Mouse (Mus musculus): ENCODE results near the gene Malsu1. TPM values are rescaled to one million over a fixed set of nuclear protein-coding genes. Genes with fewer than 3 reads are reported as not detected.

Malsu1 gene
- polyA plus RNA-seq, 1 experiment, result 9.9 TPM

DNA sequence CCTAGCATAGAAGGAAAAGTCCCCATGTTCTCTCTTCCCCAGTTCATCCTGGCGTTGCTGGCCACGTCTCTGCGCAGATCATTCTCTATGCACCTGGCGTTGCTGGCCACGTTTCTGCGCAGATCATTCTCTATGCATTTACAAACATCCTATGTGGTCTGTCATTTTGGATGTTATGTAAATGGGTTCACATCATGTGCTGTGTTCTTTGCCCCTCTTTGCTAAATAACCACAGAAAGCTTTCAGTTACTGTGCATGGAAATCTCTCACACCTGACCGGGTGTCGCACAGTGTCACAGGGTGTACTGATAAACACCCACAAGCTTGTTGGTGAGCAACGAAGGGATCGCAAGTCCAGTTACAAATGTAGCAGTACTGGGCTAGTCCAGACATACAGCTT lies 25.2 kb upstream of the Malsu1 start:
- no peak overlapping the region for H3K27ac ChIP-seq (ENCODE audit: insufficient read depth, low read length)
- H3K36me3 ChIP-seq (ENCODE audit: control insufficient read depth, insufficient read depth, low read length), result no peaks in the 10 kb centered on the region
- H3K4me3 ChIP-seq (ENCODE audit: extremely low read depth, insufficient read depth, insufficient read length), result no peak overlapping the region
- DNase-seq (ENCODE audit: low read depth in 1 of 2, low spot score in 2 of 2), result no peak
- no peaks in the 10 kb centered on the region for H3K4me1 ChIP-seq (ENCODE audit: control insufficient read depth, insufficient read depth, insufficient read length)
- no peak for TF ChIP-seq CTCF (IDR thresholded peaks at IDR 0.05; ENCODE audit: extremely low read depth, insufficient read depth, insufficient read length, insufficient replicate concordance)
- WGBS, result 86% methylated on average over 10 of the region's 10 CpGs
- no peaks in the 10 kb centered on the region for H3K27me3 ChIP-seq (ENCODE audit: control insufficient read depth, insufficient read depth, low read length)

DNA sequence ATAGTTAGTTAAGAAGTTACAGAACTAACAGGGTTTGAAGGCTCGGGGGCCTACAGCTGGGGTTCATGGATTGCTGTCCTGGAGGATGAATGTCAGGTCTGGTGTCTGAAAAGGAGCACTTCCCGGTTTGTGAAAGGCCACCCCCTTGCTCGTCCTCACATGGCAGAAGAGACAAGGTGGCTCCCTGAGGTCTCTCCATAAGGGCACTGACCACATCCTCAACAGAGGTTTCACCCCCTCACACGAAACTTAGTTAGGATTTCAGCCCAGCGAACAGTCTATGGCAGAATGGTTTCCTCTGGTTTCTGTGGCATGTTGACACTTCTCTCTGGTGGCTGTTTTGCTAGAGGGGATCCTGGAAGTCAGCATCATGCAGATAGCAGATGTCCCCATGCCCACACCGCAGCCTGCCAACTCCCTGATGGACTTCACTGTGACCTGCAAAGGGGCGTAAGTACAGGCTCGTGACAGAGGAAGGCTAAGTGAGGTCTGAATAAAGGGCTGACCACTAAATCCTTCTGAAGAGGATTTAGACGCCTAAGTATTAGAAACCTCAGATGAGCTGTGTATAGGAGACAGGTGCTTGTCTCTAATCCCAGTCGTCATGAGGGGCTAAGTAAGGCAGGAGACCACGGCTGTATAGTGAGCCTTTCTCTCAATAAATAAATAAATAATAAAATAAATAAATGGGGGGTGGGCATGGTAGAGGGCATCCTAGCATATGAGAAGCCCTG lies 22.8 kb upstream of the Malsu1 start:
- WGBS, result 41% methylated on average over 11 of the region's 11 CpGs
- H3K4me1 ChIP-seq (ENCODE audit: control insufficient read depth, insufficient read depth, insufficient read length), result no peaks in the 10 kb centered on the region

DNA sequence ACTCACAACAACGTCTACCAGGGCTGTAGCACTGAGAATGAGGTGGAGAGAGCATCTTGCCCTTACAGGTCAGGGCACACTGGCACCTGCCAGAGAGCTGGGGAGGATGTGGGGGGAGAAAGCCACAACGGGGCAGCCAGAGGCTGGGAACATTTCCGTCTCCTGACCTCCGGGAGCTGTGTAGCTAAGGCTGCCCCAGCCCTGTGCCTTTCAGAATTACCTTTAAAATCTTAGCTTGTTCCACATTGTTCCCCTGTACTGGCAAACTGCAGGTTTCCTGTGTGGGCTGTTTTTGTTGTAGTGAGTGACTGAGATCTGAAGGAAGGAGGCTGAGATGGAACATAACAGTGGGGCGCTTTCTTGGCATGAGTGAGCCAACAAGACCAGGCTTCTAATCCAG lies 21.4 kb upstream of the Malsu1 start:
- DNase-seq (ENCODE audit: low read depth in 1 of 2, low spot score in 2 of 2), result no peak
- H3K27me3 ChIP-seq (ENCODE audit: control insufficient read depth, insufficient read depth, low read length), result no peaks in the 10 kb centered on the region
- no peaks in the 10 kb centered on the region for H3K4me1 ChIP-seq (ENCODE audit: control insufficient read depth, insufficient read depth, insufficient read length)
- H3K27ac ChIP-seq (ENCODE audit: insufficient read depth, low read length), result no peak overlapping the region
- TF ChIP-seq CTCF (IDR thresholded peaks at IDR 0.05; ENCODE audit: extremely low read depth, insufficient read depth, insufficient read length, insufficient replicate concordance), result no peak
- TF ChIP-seq POLR2A (IDR thresholded peaks at IDR 0.05; ENCODE audit: low read depth, low read length), result no peak
- H3K36me3 ChIP-seq (ENCODE audit: control insufficient read depth, insufficient read depth, low read length), result no peaks in the 10 kb centered on the region
- H3K4me3 ChIP-seq (ENCODE audit: extremely low read depth, insufficient read depth, insufficient read length), result no peak overlapping the region
- WGBS, result 18% methylated on average over 5 of the region's 5 CpGs

More for the DNA sequence above, 22.8 kb upstream of the Malsu1 start:
- no peak for DNase-seq (ENCODE audit: low read depth in 1 of 2, low spot score in 2 of 2)
- Histone ChIP-seq H3K36me3 (ENCODE audit: control insufficient read depth, insufficient read depth, low read length) (no peaks in the 10 kb centered on the region), H3K27ac (ENCODE audit: insufficient read depth, low read length) (no peak overlapping the region), H3K4me3 (ENCODE audit: extremely low read depth, insufficient read depth, insufficient read length) (no peak overlapping the region), H3K27me3 (ENCODE audit: control insufficient read depth, insufficient read depth, low read length) (no peaks in the 10 kb centered on the region)
- TF ChIP-seq CTCF (IDR thresholded peaks at IDR 0.05; ENCODE audit: extremely low read depth, insufficient read depth, insufficient read length, insufficient replicate concordance) (no peak), POLR2A (IDR thresholded peaks at IDR 0.05; ENCODE audit: low read depth, low read length) (no peak)

DNA sequence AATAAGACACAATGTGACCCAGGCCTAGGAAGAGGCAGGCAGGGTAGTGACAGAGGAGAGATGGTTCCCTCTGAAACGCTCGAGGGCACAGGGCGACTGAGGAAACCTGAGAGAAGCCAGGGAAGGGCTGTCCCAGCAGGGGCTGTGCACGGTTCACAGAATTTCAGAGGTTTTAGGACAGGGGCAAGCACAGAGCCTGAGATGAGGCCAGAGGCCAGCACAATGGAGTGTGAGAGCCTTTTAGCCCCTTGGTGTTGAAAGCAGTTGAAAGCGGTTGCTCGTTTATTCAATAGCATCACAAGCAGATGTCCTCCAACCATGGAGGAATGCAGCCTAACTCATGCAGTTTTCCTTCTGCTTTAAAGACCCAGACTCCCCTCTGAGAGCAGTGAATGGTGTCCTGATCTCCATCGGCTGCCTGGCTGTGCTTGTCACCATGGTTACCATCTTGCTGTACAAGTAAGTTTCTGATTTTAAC lies 18.3 kb upstream of the Malsu1 start:
- TF ChIP-seq POLR2A (IDR thresholded peaks at IDR 0.05; ENCODE audit: low read depth, low read length) (no peak), CTCF (IDR thresholded peaks at IDR 0.05; ENCODE audit: extremely low read depth, insufficient read depth, insufficient read length, insufficient replicate concordance) (no peak)
- no peak overlapping the region for H3K27ac ChIP-seq (ENCODE audit: insufficient read depth, low read length)
- no peaks in the 10 kb centered on the region for H3K36me3 ChIP-seq (ENCODE audit: control insufficient read depth, insufficient read depth, low read length)
- no peaks in the 10 kb centered on the region for H3K4me1 ChIP-seq (ENCODE audit: control insufficient read depth, insufficient read depth, insufficient read length)
- DNase-seq (ENCODE audit: low read depth in 1 of 2, low spot score in 2 of 2), result no peak
- WGBS, result 91% methylated on average over 7 of the region's 7 CpGs
- no peaks in the 10 kb centered on the region for H3K27me3 ChIP-seq (ENCODE audit: control insufficient read depth, insufficient read depth, low read length)
- no peak overlapping the region for H3K4me3 ChIP-seq (ENCODE audit: extremely low read depth, insufficient read depth, insufficient read length)

DNA sequence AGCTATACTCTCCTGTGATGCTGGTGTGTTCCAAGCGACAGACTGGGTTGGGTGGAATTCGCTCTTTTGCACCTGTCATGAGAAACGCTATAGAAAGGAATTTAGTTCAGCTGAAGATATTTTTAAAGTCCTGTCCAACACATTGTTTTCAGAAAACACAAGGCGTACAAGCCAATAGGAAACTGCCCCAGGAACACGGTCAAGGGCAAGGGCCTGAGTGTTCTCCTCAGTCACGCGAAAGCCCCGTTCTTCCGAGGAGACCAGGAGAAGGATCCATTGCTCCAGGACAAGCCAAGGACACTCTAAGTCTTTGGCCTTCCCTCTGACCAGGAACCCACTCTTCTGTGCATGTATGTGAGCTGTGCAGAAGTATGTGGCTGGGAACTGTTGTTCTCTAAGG lies 17.6 kb upstream of the Malsu1 start:
- Histone ChIP-seq H3K4me1 (ENCODE audit: control insufficient read depth, insufficient read depth, insufficient read length) (no peaks in the 10 kb centered on the region), H3K4me3 (ENCODE audit: extremely low read depth, insufficient read depth, insufficient read length) (no peak overlapping the region), H3K27ac (ENCODE audit: insufficient read depth, low read length) (no peak overlapping the region), H3K36me3 (ENCODE audit: control insufficient read depth, insufficient read depth, low read length) (no peaks in the 10 kb centered on the region), H3K27me3 (ENCODE audit: control insufficient read depth, insufficient read depth, low read length) (no peaks in the 10 kb centered on the region)
- TF ChIP-seq POLR2A (IDR thresholded peaks at IDR 0.05; ENCODE audit: low read depth, low read length), result no peak
- TF ChIP-seq CTCF (IDR thresholded peaks at IDR 0.05; ENCODE audit: extremely low read depth, insufficient read depth, insufficient read length, insufficient replicate concordance), result no peak
- DNase-seq (ENCODE audit: low read depth in 1 of 2, low spot score in 2 of 2), result no peak
- 93% methylated on average over 9 of the region's 9 CpGs for WGBS

DNA sequence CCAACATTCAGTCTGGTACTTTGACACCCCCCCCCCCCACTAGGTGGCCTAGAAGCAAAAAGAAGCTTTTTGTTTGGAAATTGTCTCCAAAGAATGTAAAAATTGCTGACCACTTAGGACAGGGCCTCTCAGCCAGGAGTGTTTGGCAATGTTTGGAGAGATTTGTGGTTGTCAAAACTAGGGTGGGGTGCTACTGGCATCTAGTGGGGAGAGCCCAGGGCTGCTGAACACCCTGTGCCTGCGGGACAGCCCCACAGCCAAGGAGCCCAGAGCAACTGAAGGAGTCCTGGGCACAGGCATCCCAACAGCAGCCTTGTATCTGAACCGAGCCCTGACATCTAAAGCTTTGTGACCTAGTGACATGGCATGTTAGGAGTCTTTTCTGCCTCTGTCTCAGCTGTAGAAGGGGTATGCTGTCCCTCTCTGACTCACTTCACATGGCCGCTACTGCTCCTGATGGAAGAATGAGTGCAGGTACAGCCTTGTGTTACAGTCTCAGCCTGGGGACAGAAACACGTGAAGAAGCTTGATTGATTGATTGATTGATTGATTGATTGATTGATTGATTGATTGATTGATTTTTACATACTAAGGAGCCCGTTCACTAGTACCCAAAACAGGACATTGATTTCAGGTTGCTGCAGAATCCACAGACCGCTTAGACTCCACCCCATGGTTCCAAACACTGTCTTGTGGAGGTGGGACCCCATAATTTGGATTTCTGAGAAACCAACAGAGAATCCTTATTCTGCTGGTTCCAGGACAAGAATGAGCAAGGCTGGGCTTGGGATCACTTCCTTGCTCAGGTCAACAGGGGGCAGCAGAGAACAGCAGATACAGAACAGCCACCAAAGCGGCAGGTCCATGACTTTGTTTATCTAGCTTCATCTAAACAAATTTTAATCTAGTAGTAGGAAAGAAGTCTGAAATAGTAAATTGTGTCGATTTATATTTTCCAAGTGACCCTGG lies 16.3 kb upstream of the Malsu1 start:
- DNase-seq (ENCODE audit: low read depth in 1 of 2, low spot score in 2 of 2), result peak; percentile 34 to 66
- Histone ChIP-seq H3K27ac (ENCODE audit: insufficient read depth, low read length) (no peak overlapping the region), H3K4me1 (ENCODE audit: control insufficient read depth, insufficient read depth, insufficient read length) (no peaks in the 10 kb centered on the region), H3K36me3 (ENCODE audit: control insufficient read depth, insufficient read depth, low read length) (no peaks in the 10 kb centered on the region), H3K27me3 (ENCODE audit: control insufficient read depth, insufficient read depth, low read length) (no peaks in the 10 kb centered on the region), H3K4me3 (ENCODE audit: extremely low read depth, insufficient read depth, insufficient read length) (no peak overlapping the region)
- WGBS, result 39% methylated on average over 8 of the region's 8 CpGs
- TF ChIP-seq POLR2A (IDR thresholded peaks at IDR 0.05; ENCODE audit: low read depth, low read length) (no peak), CTCF (IDR thresholded peaks at IDR 0.05; ENCODE audit: extremely low read depth, insufficient read depth, insufficient read length, insufficient replicate concordance) (peak; percentile 88; the same call in 1 of the 2 replicates)
